In the genomic region with DNA sequence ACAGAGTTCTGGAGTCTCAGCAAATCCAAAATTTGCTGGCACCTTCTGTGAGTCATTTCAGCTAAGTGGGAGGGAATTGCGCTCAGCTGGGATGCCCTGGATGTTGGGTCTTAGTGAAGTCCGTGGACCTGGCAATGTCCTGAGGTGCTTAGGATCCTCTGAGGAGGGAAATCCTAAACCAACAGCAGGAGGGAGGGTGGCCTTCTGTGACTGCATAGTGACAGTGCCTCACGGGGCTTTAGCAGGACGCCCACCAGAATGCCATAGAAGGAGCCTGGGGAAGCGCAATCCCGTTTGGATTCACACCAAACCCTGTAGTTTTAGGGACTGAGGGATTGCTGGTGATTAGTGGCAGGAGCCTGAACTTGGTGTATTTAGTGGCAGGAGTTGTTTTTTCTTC, we compare ENCODE assay signal across 22 mouse cellular contexts.
"Had no signal": no experiment of that assay in that cellular context is flagged by ENCODE, and none has a peak within 500 bp of the region (broad histone marks: within the 10 kb centered on the region; RNA-seq: fewer than 3 reads in every experiment).

No protein-coding gene starts in this region.

- H3K36me3 ChIP-seq: kidney, embryonic 15.5 days; limb, embryonic 10.5 days; limb, embryonic 13.5 days; liver, embryonic 12.5 days; liver, embryonic 15.5 days; lung, embryonic 15.5 days; midbrain, embryonic 13.5 days; neural tube, embryonic 13.5 days had no signal

- H3K4me2 ChIP-seq: kidney, embryonic 15.5 days; limb, embryonic 13.5 days; liver, embryonic 12.5 days; liver, embryonic 15.5 days; lung, embryonic 15.5 days; midbrain, embryonic 13.5 days; neural tube, embryonic 13.5 days had no signal

- H3K27ac ChIP-seq: kidney, embryonic 15.5 days; limb, embryonic 10.5 days; limb, embryonic 13.5 days; liver, embryonic 12.5 days; liver, embryonic 15.5 days; lung, embryonic 15.5 days; midbrain, embryonic 10.5 days; midbrain, embryonic 13.5 days; neural tube, embryonic 13.5 days had no signal

- H3K9ac ChIP-seq: kidney, embryonic 15.5 days; limb, embryonic 13.5 days; liver, embryonic 12.5 days; liver, embryonic 15.5 days; lung, embryonic 15.5 days; midbrain, embryonic 13.5 days; neural tube, embryonic 13.5 days had no signal

- H3K4me3 ChIP-seq: kidney, embryonic 15.5 days; limb, embryonic 10.5 days; limb, embryonic 13.5 days; liver, embryonic 12.5 days; liver, embryonic 15.5 days; lung, embryonic 15.5 days; megakaryocyte, embryonic 14.5 days; midbrain, embryonic 10.5 days; midbrain, embryonic 13.5 days; myocyte; neural tube, embryonic 13.5 days had no signal

- H3K27me3 ChIP-seq: kidney, embryonic 15.5 days; limb, embryonic 13.5 days; liver, embryonic 12.5 days; liver, embryonic 15.5 days; megakaryocyte, embryonic 14.5 days; midbrain, embryonic 13.5 days; neural tube, embryonic 13.5 days had no signal

- DNase-seq: kidney, adult 8-10 months; kidney, postnatal 10 days; kidney, postnatal 4 days; liver; lung, adult 18-20 months; lung, postnatal 10 days; retina, postnatal 1 day; right cerebral cortex, postnatal 25 days; spleen, adult 18-20 months; thymus, postnatal 25 days had no signal

- ATAC-seq: liver, embryonic 12.5 days; midbrain, embryonic 13.5 days; midbrain, embryonic 16.5 days had no signal

- H3K9me3 ChIP-seq: kidney, embryonic 15.5 days; limb, embryonic 10.5 days; limb, embryonic 13.5 days; liver, embryonic 12.5 days; liver, embryonic 15.5 days; lung, embryonic 15.5 days; megakaryocyte, embryonic 14.5 days; midbrain, embryonic 10.5 days; midbrain, embryonic 13.5 days; neural tube, embryonic 13.5 days had no signal
